Mouse (Mus musculus): ENCODE measurements around the gene Prlr. TPM values are rescaled to one million over a fixed set of nuclear protein-coding genes. Genes with fewer than 3 reads are reported as not detected.

Prlr gene
- total and polyA plus RNA-seq, 3 experiments = not detected

DNA sequence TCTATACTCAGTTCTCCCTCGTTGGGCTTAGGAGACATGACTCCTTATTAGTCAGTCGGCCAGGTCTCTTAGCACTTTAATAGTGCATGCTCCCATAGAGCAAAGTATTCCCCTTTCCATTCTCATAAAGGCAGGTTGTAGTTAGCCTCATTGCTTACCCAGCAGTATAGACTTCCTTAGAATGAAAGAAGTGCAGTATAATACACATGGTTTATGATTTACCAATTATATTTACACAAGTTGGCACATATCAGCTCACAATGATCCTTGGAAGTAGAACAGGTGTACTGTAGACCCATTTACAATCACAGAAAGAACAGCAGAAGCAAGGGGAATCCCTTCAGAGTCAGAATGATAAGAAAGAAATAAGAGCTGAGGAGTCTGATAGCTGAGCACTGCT is 16.4 kb upstream of the Prlr start:
- DNase-seq (ENCODE audit: low read depth, low spot score) = no peak
- no peak for TF ChIP-seq ZNF384 (IDR thresholded peaks at IDR 0.05; ENCODE audit: low read depth, low read length)
- no peak for TF ChIP-seq JUND (IDR thresholded peaks at IDR 0.05; ENCODE audit: low read depth, low read length)
- no peak for TF ChIP-seq TCF12 (IDR thresholded peaks at IDR 0.05; ENCODE audit: low read depth, low read length)
- TF ChIP-seq ZC3H11A (IDR thresholded peaks at IDR 0.05; ENCODE audit: low read depth, low read length) = no peak
- no peak for TF ChIP-seq SMC3 (IDR thresholded peaks at IDR 0.05; ENCODE audit: low read depth, low read length)
- no peak for TF ChIP-seq ETS1 (IDR thresholded peaks at IDR 0.05; ENCODE audit: low read depth, low read length)
- TF ChIP-seq EP300 (IDR thresholded peaks at IDR 0.05; ENCODE audit: low read depth in 1 of 2, low read length in 2 of 2) = no peak
- no peak for TF ChIP-seq ELF1 (IDR thresholded peaks at IDR 0.05; ENCODE audit: low read depth, low read length)
- TF ChIP-seq GATA1 (IDR thresholded peaks at IDR 0.05; ENCODE audit: low read depth, low read length) = no peak
- no peak for TF ChIP-seq RAD21 (IDR thresholded peaks at IDR 0.05; ENCODE audit: low read depth, low read length)
- TF ChIP-seq MAZ (IDR thresholded peaks at IDR 0.05; ENCODE audit: low read depth, low read length) = no peak
- TF ChIP-seq MEF2A (IDR thresholded peaks at IDR 0.05; ENCODE audit: extremely low read depth, insufficient replicate concordance, low read depth, low read length, poor library complexity, severe bottlenecking) = no peak
- H3K9me3 ChIP-seq (replicated peaks; ENCODE audit: insufficient read depth, low read length) = no peaks in the 10 kb centered on the region
- H3K27me3 ChIP-seq (ENCODE audit: control insufficient read depth in 1 of 2, insufficient read depth in 2 of 2, low read length in 2 of 2) = no peaks in the 10 kb centered on the region
- H3K79me2 ChIP-seq (ENCODE audit: control insufficient read depth, insufficient read depth, low read length, poor library complexity) = no peaks in the 10 kb centered on the region
- no peak overlapping the region for H3K9ac ChIP-seq (ENCODE audit: control insufficient read depth, low read depth, low read length, poor library complexity, severe bottlenecking)
- H3K4me1 ChIP-seq (ENCODE audit: control insufficient read depth in 1 of 2, insufficient read depth in 2 of 2, low read length in 2 of 2) = no peaks in the 10 kb centered on the region
- no peak overlapping the region for H3K27ac ChIP-seq (ENCODE audit: control insufficient read depth, low read depth, low read length)
- no peak overlapping the region for H3K4me3 ChIP-seq (ENCODE audit: control insufficient read depth in 1 of 2, insufficient read depth in 1 of 2, low read depth in 2 of 2, low read length in 2 of 2)
- H3K36me3 ChIP-seq (ENCODE audit: control insufficient read depth in 1 of 2, insufficient read depth in 2 of 2, low read length in 2 of 2) = no peaks in the 10 kb centered on the region; a peak in 1 of 4 replicates

DNA sequence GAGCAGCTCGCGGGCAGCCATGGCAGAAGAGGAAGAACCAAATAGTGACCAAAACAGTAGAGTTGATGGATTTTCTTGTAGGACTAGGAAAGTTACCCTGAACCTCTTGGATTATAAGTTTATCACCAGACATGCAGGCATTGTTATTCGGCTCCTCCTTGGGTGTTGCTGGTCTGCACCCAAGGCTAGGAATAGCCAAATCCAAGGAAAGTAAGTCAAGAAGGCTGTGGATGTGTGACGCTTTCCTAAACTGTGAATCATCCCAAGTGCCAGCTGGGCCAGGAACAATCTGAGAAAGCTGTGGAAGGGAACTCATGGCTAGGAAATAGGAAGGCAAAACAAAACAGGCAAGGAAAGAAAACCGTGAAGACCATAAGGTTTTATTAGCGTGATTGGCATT is 2.0 kb upstream of the Prlr start:
- no peak overlapping the region for H3K9ac ChIP-seq (ENCODE audit: control insufficient read depth, low read depth, low read length, poor library complexity, severe bottlenecking)
- no peaks in the 10 kb centered on the region for H3K79me2 ChIP-seq (ENCODE audit: control insufficient read depth, insufficient read depth, low read length, poor library complexity)
- TF ChIP-seq RAD21 (IDR thresholded peaks at IDR 0.05; ENCODE audit: low read depth, low read length) (no peak), CHD1 (IDR thresholded peaks at IDR 0.05; ENCODE audit: low read depth, low read length) (no peak), MAFK (IDR thresholded peaks at IDR 0.05; ENCODE audit: borderline replicate concordance, low read depth, low read length) (no peak), USF2 (IDR thresholded peaks at IDR 0.05; ENCODE audit: borderline replicate concordance in 1 of 2, insufficient read depth in 1 of 2, low read depth in 1 of 2, low read length in 2 of 2) (no peak), RCOR1 (IDR thresholded peaks at IDR 0.05; ENCODE audit: low read depth, low read length) (no peak), ETS1 (IDR thresholded peaks at IDR 0.05; ENCODE audit: low read depth, low read length) (no peak), POLR2AphosphoS2 (IDR thresholded peaks at IDR 0.05; ENCODE audit: low read length) (no peak), NRF1 (IDR thresholded peaks at IDR 0.05; ENCODE audit: insufficient read depth, low read depth, low read length, poor library complexity, severe bottlenecking) (no peak)
- H3K4me3 ChIP-seq (ENCODE audit: control insufficient read depth in 1 of 2, insufficient read depth in 1 of 2, low read depth in 2 of 2, low read length in 2 of 2) = no peak overlapping the region
- H3K36me3 ChIP-seq (ENCODE audit: control insufficient read depth in 1 of 2, insufficient read depth in 2 of 2, low read length in 2 of 2) = no peaks in the 10 kb centered on the region
- H3K9me3 ChIP-seq (replicated peaks; ENCODE audit: insufficient read depth, low read length) = no peaks in the 10 kb centered on the region
- H3K27me3 ChIP-seq (ENCODE audit: control insufficient read depth in 1 of 2, insufficient read depth in 2 of 2, low read length in 2 of 2) = no peaks in the 10 kb centered on the region
- DNase-seq (ENCODE audit: low read depth, low spot score) = no peak
- no peaks in the 10 kb centered on the region for H3K4me1 ChIP-seq (ENCODE audit: control insufficient read depth in 1 of 2, insufficient read depth in 2 of 2, low read length in 2 of 2)
- no peak overlapping the region for H3K27ac ChIP-seq (ENCODE audit: control insufficient read depth, low read depth, low read length)

Measured in MEL (cell line).